Mouse (Mus musculus) CH12.LX (cell line): ENCODE measurements at regions not wholly inside any gene's neighbourhood (a gene's known extent, or its start where the extent isn't known, plus 50 kb on each side); places are given as distances from the start of the nearest gene placed in this dataset.

ENCODE experiments used
- DNase-seq: peaks from one replicate; pipeline ENCODE4 v3.0.0-alpha.2; 2013; ENCODE audit errors: extremely low read depth
- H3K27ac ChIP-seq: 2 replicates; pipeline ENCODE4 v1.5.1; 2012; ENCODE audit warnings: low read depth, mild to moderate bottlenecking, control low read depth, moderate library complexity; ENCODE audit not compliant: insufficient read depth
- H3K27me3 ChIP-seq: replicated peaks from 2 replicates; pipeline ENCODE3; 2012; ENCODE audit warnings: inconsistent platforms
- H3K36me3 ChIP-seq, 2 experiments: replicated peaks in 1 of 2; 2 replicates each; pipeline versions ENCODE3 to v1.6.1; 2012; ENCODE audit warnings: inconsistent platforms in 1 of 2, low read length in 1 of 2, mild to moderate bottlenecking in 1 of 2, mixed read lengths in 1 of 2, moderate library complexity in 1 of 2; ENCODE audit not compliant: control insufficient read depth in 1 of 2, insufficient read depth in 1 of 2
- H3K4me1 ChIP-seq, 2 experiments: 2 replicates each; pipeline ENCODE4 v1.6.1; 2012; ENCODE audit warnings: inconsistent platforms in 1 of 2, moderate library complexity in 1 of 2; ENCODE audit not compliant: insufficient read depth in 2 of 2, control insufficient read depth in 1 of 2
- H3K4me2 ChIP-seq: 2 replicates; pipeline ENCODE4 v1.6.1; 2012; ENCODE audit warnings: low read depth, mild to moderate bottlenecking, control low read depth; ENCODE audit not compliant: poor library complexity, insufficient read depth, severe bottlenecking
- H3K4me3 ChIP-seq, 3 experiments: fragments of 150-350 bp in 1 of 3; sonication (generic) in 1 of 3; replicated peaks in 1 of 3; 2 replicates each; pipeline versions ENCODE3 to v1.5.1; 2011 to 2012; ENCODE audit warnings: low read depth in 2 of 3, low read length in 2 of 3, mild to moderate bottlenecking in 2 of 3, moderate library complexity in 2 of 3, control low read depth in 1 of 3, improper control_type of control experiment in 1 of 3, inconsistent platforms in 1 of 3, mixed read lengths in 1 of 3; ENCODE audit not compliant: poor library complexity in 1 of 3
- H3K79me2 ChIP-seq: replicated peaks from 2 replicates; pipeline ENCODE4 v1.6.1; 2012; ENCODE audit warnings: mild to moderate bottlenecking, moderate library complexity; ENCODE audit not compliant: control insufficient read depth, poor library complexity, insufficient read depth, severe bottlenecking; ENCODE audit errors: extremely low read depth
- H3K9ac ChIP-seq: 2 replicates; pipeline ENCODE4 v1.6.1; 2012; ENCODE audit warnings: low read depth, mild to moderate bottlenecking, control low read depth, moderate library complexity; ENCODE audit not compliant: insufficient read depth
- H3K9me3 ChIP-seq: replicated peaks from 2 replicates; pipeline ENCODE3; 2012; ENCODE audit warnings: low read length, inconsistent platforms, mixed read lengths
- CHD1 ChIP-seq: IDR thresholded peaks from 2 replicates; pipeline ENCODE4 v1.6.1; 2012; ENCODE audit warnings: low read depth, low read length, improper control_type of control experiment, inconsistent platforms
- CTCF ChIP-seq, 2 experiments: IDR thresholded peaks in 1 of 2; conservative IDR thresholded peaks in 1 of 2; 2 replicates each; pipeline ENCODE4 v1.5.1; 2011 to 2012; ENCODE audit warnings: low read depth in 2 of 2, low read length in 2 of 2, improper control_type of control experiment in 1 of 2, inconsistent platforms in 1 of 2, mild to moderate bottlenecking in 1 of 2, moderate library complexity in 1 of 2
- E2F4 ChIP-seq: IDR thresholded peaks from 2 replicates; pipeline ENCODE4 v1.6.1; 2011; ENCODE audit warnings: low read depth, low read length, improper control_type of control experiment; ENCODE audit not compliant: insufficient replicate concordance
- MAZ ChIP-seq: IDR thresholded peaks from 2 replicates; pipeline ENCODE4 v1.6.1; 2012; ENCODE audit warnings: low read depth, mild to moderate bottlenecking, inconsistent platforms, low read length, improper control_type of control experiment, moderate library complexity
- MEF2A ChIP-seq: IDR thresholded peaks from 2 replicates; pipeline ENCODE4 v1.6.1; 2014; ENCODE audit warnings: low read depth, mild to moderate bottlenecking, inconsistent platforms, low read length, improper control_type of control experiment, borderline replicate concordance
- NELFE ChIP-seq: IDR thresholded peaks from 2 replicates; pipeline ENCODE4 v1.6.1; 2011; ENCODE audit warnings: low read depth, low read length, improper control_type of control experiment
- NRF1 ChIP-seq: IDR thresholded peaks from 2 replicates; pipeline ENCODE4 v1.6.1; 2014; ENCODE audit warnings: low read depth, mild to moderate bottlenecking, inconsistent platforms, low read length, improper control_type of control experiment, moderate library complexity
- PAX5 ChIP-seq: IDR thresholded peaks from 2 replicates; pipeline ENCODE4 v1.6.1; 2012; ENCODE audit warnings: low read length, inconsistent platforms, mixed read lengths
- POLR2AphosphoS2 ChIP-seq: IDR thresholded peaks from 2 replicates; pipeline ENCODE4 v1.6.1; 2011; ENCODE audit warnings: low read depth, low read length, improper control_type of control experiment
- RAD21 ChIP-seq: IDR thresholded peaks from 2 replicates; pipeline ENCODE4 v1.6.1; 2011; ENCODE audit warnings: low read depth, mild to moderate bottlenecking, low read length, improper control_type of control experiment, moderate library complexity
- SIN3A ChIP-seq: IDR thresholded peaks from 2 replicates; pipeline ENCODE4 v1.6.1; 2012; ENCODE audit warnings: low read length, improper control_type of control experiment, inconsistent platforms
- TBP ChIP-seq: conservative IDR thresholded peaks from 2 replicates; pipeline ENCODE4 v1.6.1; 2011; ENCODE audit warnings: low read depth, low read length, improper control_type of control experiment
- TCF12 ChIP-seq: IDR thresholded peaks from 2 replicates; pipeline ENCODE4 v1.6.1; 2014; ENCODE audit warnings: low read depth, mild to moderate bottlenecking, inconsistent platforms, low read length, improper control_type of control experiment
- UBTF ChIP-seq: IDR thresholded peaks from 2 replicates; pipeline ENCODE4 v1.6.1; 2012; ENCODE audit warnings: low read depth, mild to moderate bottlenecking, inconsistent platforms, low read length, improper control_type of control experiment, moderate library complexity
- USF1 ChIP-seq: IDR thresholded peaks from 2 replicates; pipeline ENCODE4 v1.6.1; 2014; ENCODE audit warnings: low read depth, mild to moderate bottlenecking, inconsistent platforms, low read length, improper control_type of control experiment
- USF2 ChIP-seq: conservative IDR thresholded peaks from 2 replicates; pipeline ENCODE4 v1.6.1; 2011; ENCODE audit warnings: low read depth, low read length, improper control_type of control experiment
- dilution Hi-C: fragments of 300-500 bp; cut with MboI; formaldehyde crosslinking; loops from 2 replicates; pipeline ENCODE4 v1.14.3; 2020; ENCODE audit warnings: low sequenced_read_pairs; ENCODE audit not compliant: extremely low pct_unique_long_range_greater_than_20kb, extremely low pct_ligation_motif_present
- in situ Hi-C: fragments of 300-500 bp; cut with MboI; formaldehyde crosslinking; loops from 3 replicates; pipeline ENCODE4 v1.14.3; 2019; ENCODE audit warnings: low sequenced_read_pairs, low pct_ligation_motif_present, low pct_unique_long_range_greater_than_20kb, mixed read lengths

DNA sequence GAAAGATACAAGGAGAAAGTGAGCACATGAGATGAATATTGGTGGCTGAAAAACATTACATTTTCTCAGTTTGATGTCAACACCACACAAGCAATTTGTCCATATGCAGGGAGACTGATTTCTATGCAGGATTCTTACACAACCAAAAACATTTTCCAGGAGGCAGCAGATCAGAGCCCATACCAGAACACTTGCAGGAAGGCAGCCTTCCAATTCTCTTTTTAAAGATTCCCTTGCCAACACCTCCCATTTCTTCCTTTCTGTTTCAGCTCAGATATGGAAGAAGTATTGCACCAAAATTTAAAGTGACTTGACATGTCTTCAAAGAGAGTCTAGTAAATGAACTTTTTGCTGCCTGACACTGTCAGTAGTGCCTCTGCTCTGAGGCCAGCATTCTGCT lies 100.7 kb upstream of the Cadps start:
- no peaks in the 10 kb centered on the region for H3K79me2 ChIP-seq
- no peak overlapping the region for H3K27ac ChIP-seq
- in situ Hi-C loops: no loop called here
- no peak for TF ChIP-seq MAZ
- no peak for TF ChIP-seq NRF1
- no peak for TF ChIP-seq POLR2AphosphoS2
- TF ChIP-seq PAX5: no peak
- TF ChIP-seq TBP: no peak
- TF ChIP-seq, all 38 proteins: peak for 0
- H3K9ac ChIP-seq: no peak overlapping the region
- DNase-seq: no peak
- no peak overlapping the region for H3K4me3 ChIP-seq
- no peaks in the 10 kb centered on the region for H3K9me3 ChIP-seq
- H3K36me3 ChIP-seq: no peaks in the 10 kb centered on the region
- dilution Hi-C loops: no loop called here
- no peak overlapping the region for H3K4me2 ChIP-seq
- H3K4me1 ChIP-seq: no peaks in the 10 kb centered on the region
- H3K27me3 ChIP-seq: no peaks in the 10 kb centered on the region

DNA sequence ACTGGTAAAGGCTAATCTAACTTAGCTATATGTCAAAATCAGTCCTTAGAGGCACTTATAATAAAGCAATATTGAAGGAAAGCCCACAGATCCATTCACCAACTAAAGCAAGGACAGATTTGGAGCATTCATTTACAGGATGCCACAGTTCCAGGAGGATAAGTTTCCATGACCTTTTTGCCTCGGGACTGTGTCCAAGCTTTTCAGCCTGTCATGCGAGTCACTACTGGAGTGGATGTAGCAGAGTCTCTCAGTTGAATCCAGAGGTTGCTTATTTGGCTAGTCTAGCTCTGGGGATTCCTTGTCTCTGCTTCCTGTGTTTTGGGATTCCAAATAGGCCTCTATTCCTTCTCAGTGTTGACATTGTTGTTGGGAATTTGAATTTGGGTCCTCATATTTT lies 92.6 kb upstream of the Cadps start:
- no peak for DNase-seq
- H3K9me3 ChIP-seq: no peaks in the 10 kb centered on the region
- TF ChIP-seq UBTF (no peak), USF1 (no peak), RAD21 (no peak), CTCF (conservative IDR thresholded peaks at IDR 0.05 in 1 of 2, IDR thresholded peaks at IDR 0.05 in 1 of 2; ENCODE audit: low read depth in 2 of 2, low read length in 2 of 2) (no peak), USF2 (no peak), CHD1 (no peak), MEF2A (no peak), SIN3A (no peak)
- TF ChIP-seq, all 38 proteins: peak for 0
- H3K27ac ChIP-seq: no peak overlapping the region
- in situ Hi-C loops (no loop called here), dilution Hi-C loops (no loop called here)
- H3K4me2 ChIP-seq: no peak overlapping the region
- no peaks in the 10 kb centered on the region for H3K27me3 ChIP-seq
- H3K36me3 ChIP-seq: no peaks in the 10 kb centered on the region
- H3K4me3 ChIP-seq: no peak overlapping the region
- H3K4me1 ChIP-seq: no peaks in the 10 kb centered on the region
- H3K9ac ChIP-seq: no peak overlapping the region
- H3K79me2 ChIP-seq: no peaks in the 10 kb centered on the region

DNA sequence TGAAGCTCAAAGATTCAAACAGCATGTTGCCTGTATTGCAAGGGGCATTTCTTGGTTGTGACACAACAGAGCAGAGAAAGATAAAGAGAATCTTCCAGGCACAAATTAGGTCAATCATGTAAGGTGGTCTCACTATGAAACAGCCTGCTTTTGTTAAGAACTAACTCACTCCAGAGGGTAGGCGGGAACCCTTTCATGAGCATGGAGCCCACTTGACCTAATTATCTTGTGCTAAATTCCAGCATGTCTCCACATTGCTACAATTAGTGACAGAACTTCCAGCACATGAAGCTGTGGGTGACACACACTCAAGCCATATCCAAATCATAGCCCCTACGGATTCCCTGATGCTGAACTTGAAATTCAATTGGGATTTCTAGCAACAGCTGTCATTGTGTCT lies 91.1 kb upstream of the Cadps start:
- dilution Hi-C loops: no loop called here
- Histone ChIP-seq H3K9me3 (no peaks in the 10 kb centered on the region), H3K9ac (no peak overlapping the region), H3K27me3 (no peaks in the 10 kb centered on the region), H3K4me1 (no peaks in the 10 kb centered on the region), H3K4me2 (no peak overlapping the region), H3K27ac (no peak overlapping the region), H3K4me3 (no peak overlapping the region), H3K79me2 (no peaks in the 10 kb centered on the region), H3K36me3 (no peaks in the 10 kb centered on the region)
- DNase-seq: no peak
- TF ChIP-seq NRF1: no peak
- TF ChIP-seq E2F4: no peak
- TF ChIP-seq NELFE: no peak
- TF ChIP-seq TCF12: no peak
- in situ Hi-C loops: no loop called here
